ENCODE assay signal across 9 mouse cellular contexts in the genomic region with DNA sequence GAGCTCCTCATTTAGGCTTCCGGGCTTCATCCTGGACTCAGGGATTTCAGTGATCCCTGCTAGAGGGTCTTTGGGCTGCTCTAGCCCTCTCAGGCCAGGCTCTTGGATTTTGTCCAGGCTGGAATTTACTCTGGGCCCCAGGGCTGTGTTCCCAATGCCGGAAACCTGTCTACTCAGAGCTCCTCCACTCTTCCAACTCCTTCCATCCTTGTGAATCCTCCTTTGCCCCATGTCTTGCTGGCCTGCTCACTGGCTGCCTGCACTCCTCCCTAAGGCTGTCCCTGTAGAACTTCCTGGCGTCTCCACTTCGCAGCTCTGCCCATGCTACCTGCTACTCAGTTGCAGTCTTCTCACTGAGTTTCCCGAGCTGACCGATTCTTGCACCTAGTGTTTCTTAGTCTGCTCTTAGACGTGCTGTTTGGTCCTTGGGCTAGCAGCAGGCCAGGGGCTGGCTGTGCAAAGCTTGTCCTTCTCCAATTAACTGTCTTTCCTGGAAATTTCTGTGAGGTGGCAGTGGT. TPM values are rescaled to one million over a fixed set of nuclear protein-coding genes. Genes with fewer than 3 reads are reported as not detected.
DNase-seq lines count a peak whose midpoint lies in the region; ATAC-seq and TF ChIP-seq lines count a peak whose summit lies in the region.
"Had no signal": no experiment of that assay in that cellular context is flagged by ENCODE, and none has a peak within 500 bp of the region (broad histone marks: within the 10 kb centered on the region; RNA-seq: fewer than 3 reads in every experiment).

No protein-coding gene starts in this region.

- H3K27ac ChIP-seq in limb, embryonic 11.5 days (replicated peaks; ENCODE audit: low read depth, low read length) = no peak overlapping the region
- peak overlapping the region; percentile 83 for H3K27ac ChIP-seq in small intestine, adult 2 months (ENCODE audit: insufficient read depth, low read depth, low read length)

- no peak for ATAC-seq in limb, embryonic 11.5 days (ENCODE audit: insufficient number of reproducible peaks, low FRiP score, low TSS enrichment, low read depth)

- TF ChIP-seq CTCF in small intestine, adult 2 months (IDR thresholded peaks at IDR 0.05; ENCODE audit: extremely low read depth, insufficient read length, insufficient replicate concordance, low read depth, low read length) = peak; percentile 6; the same call in 1 of the 2 replicates

- peaks cover 18% of the 10 kb centered on the region for H3K4me1 ChIP-seq in limb, embryonic 11.5 days (ENCODE audit: control insufficient read depth, insufficient read depth, low read length)
- peaks cover 44% of the 10 kb centered on the region for H3K4me1 ChIP-seq in small intestine, adult 2 months (ENCODE audit: control insufficient read depth, insufficient read depth, insufficient read length, low read length)

- no peak for TF ChIP-seq POLR2A in small intestine, adult 2 months (IDR thresholded peaks at IDR 0.05; ENCODE audit: low read depth, low read length)

- DNase-seq in gastrocnemius, adult 18-20 months (ENCODE audit: low spot score) = peak; percentile 32
- no peak for DNase-seq in gastrocnemius, postnatal 10 days
- DNase-seq in thymus, postnatal 0 days (ENCODE audit: low spot score) = peak; percentile 9
- no peak for DNase-seq in thymus, postnatal 36 days
- DNase-seq in limb, embryonic 11.5 days (ENCODE audit: low spot score) = peak; percentile 25
- DNase-seq in right cerebral cortex, postnatal 4 days = no peak
- no peak for DNase-seq in left cerebral cortex, postnatal 36 days (ENCODE audit: low spot score in 2 of 2)

- 8% methylated on average over 7 of the region's 7 CpGs for WGBS in limb, embryonic 11.5 days
- WGBS in small intestine, adult 2 months = 0% methylated on average over 7 of the region's 7 CpGs

- H3K9me3 ChIP-seq in limb, embryonic 11.5 days (ENCODE audit: control insufficient read depth, low read length) = no peaks in the 10 kb centered on the region

- peak overlapping the region; percentile 75 for H3K9ac ChIP-seq in limb, embryonic 11.5 days (ENCODE audit: low read length)

- H3K27me3 ChIP-seq in limb, embryonic 11.5 days (ENCODE audit: control insufficient read depth, insufficient read depth, low read length) = no peaks in the 10 kb centered on the region
- no peaks in the 10 kb centered on the region for H3K27me3 ChIP-seq in small intestine, adult 2 months (ENCODE audit: control insufficient read depth, insufficient read depth, low read length)
- H3K27me3 ChIP-seq: Patski had no signal

- intact Hi-C loops in left cerebral cortex, postnatal 36 days (cut with DNase I) = no loop called here

- H3K36me3 ChIP-seq in limb, embryonic 11.5 days (ENCODE audit: control insufficient read depth, insufficient read depth, low read length) = no peaks in the 10 kb centered on the region
- no peaks in the 10 kb centered on the region for H3K36me3 ChIP-seq in small intestine, adult 2 months (ENCODE audit: control insufficient read depth, insufficient read depth, low read length)

- peak overlapping the region; percentile 76 for H3K4me2 ChIP-seq in limb, embryonic 11.5 days (ENCODE audit: low read depth, severe bottlenecking)

- peak overlapping the region; percentile 67 for H3K4me3 ChIP-seq in limb, embryonic 11.5 days (ENCODE audit: low read depth, low read length)
- H3K4me3 ChIP-seq in small intestine, adult 2 months (ENCODE audit: low read depth, low read length) = peak overlapping the region; percentile 86

RNA-seq across cellular contexts. Expression of a gene that starts 0.7 kb away (rescaled TPM):
- total RNA-seq in gastrocnemius, adult 18-20 months (2021) = 100 to 1,000 TPM; 105 to 173 TPM
- total RNA-seq in gastrocnemius, postnatal 10 days (2021) = 100 to 1,000 TPM; 106 to 115 TPM
- 70.5 and 73.5 TPM in 2 replicates for polyA plus RNA-seq in thymus, postnatal 0 days (2015; fragmentation: Nextera tagmentation; extraction: Ambion mirVana)
- polyA plus RNA-seq in limb, embryonic 11.5 days (2014; fragmentation: Nextera tagmentation; extraction: Ambion mirVana) = 66.4 and 78.5 TPM in 2 replicates
- polyA plus RNA-seq in small intestine, adult 2 months (2012; rRNA removed) = 71.6 and 98.9 TPM in 2 replicates
- total RNA-seq in left cerebral cortex, postnatal 36 days (2021) = 10 to 100 TPM; 13.2 to 13.3 TPM

RNA-seq across cellular contexts. Expression of a gene that starts 18.0 kb away (rescaled TPM):
- 10 to 100 TPM in 1 of 2 experiments, 1 to 10 TPM in 1; 8.2 to 10.3 TPM for total RNA-seq in gastrocnemius, adult 18-20 months (2021)
- total RNA-seq in gastrocnemius, postnatal 10 days (2021) = 10 to 100 TPM; 12.4 to 16.8 TPM
- polyA plus RNA-seq in thymus, postnatal 0 days (2015; fragmentation: Nextera tagmentation; extraction: Ambion mirVana) = 11.9 and 15.0 TPM in 2 replicates
- polyA plus RNA-seq in limb, embryonic 11.5 days (2014; fragmentation: Nextera tagmentation; extraction: Ambion mirVana) = 16.1 and 18.3 TPM in 2 replicates
- polyA plus RNA-seq in small intestine, adult 2 months (2012; rRNA removed) = 7.1 and 13.2 TPM in 2 replicates
- total RNA-seq in left cerebral cortex, postnatal 36 days (2021) = 10 to 100 TPM in 1 of 2 experiments, 1 to 10 TPM in 1; 8.0 to 10.8 TPM

RNA-seq across cellular contexts. Expression of a gene that starts 53.5 kb away (rescaled TPM):
- 10 to 100 TPM; 41.0 to 42.9 TPM for total RNA-seq in gastrocnemius, adult 18-20 months (2021)
- 10 to 100 TPM; 40.4 to 45.0 TPM for total RNA-seq in gastrocnemius, postnatal 10 days (2021)
- 46.0 and 52.0 TPM in 2 replicates for polyA plus RNA-seq in thymus, postnatal 0 days (2015; fragmentation: Nextera tagmentation; extraction: Ambion mirVana)
- 66.0 and 74.5 TPM in 2 replicates for polyA plus RNA-seq in limb, embryonic 11.5 days (2014; fragmentation: Nextera tagmentation; extraction: Ambion mirVana)
- polyA plus RNA-seq in small intestine, adult 2 months (2012; rRNA removed) = 35.6 and 55.5 TPM in 2 replicates
- 10 to 100 TPM; 28.3 to 28.4 TPM for total RNA-seq in left cerebral cortex, postnatal 36 days (2021)

Comparison
In these comparisons a context has a peak if more than half of its experiments do, and no peak if none do; other contexts are left out.
1. DNase-seq: peak in gastrocnemius, adult 18-20 months (single experiment), thymus, postnatal 0 days (single experiment) and limb, embryonic 11.5 days (single experiment); none in gastrocnemius, postnatal 10 days (single experiment), thymus, postnatal 36 days (0 of 2), right cerebral cortex, postnatal 4 days (single experiment) and left cerebral cortex, postnatal 36 days (0 of 2).
2. RNA of a gene that starts 0.7 kb away (total RNA-seq): 105 to 173 TPM in gastrocnemius, adult 18-20 months and 106 to 115 TPM in gastrocnemius, postnatal 10 days; 13.2 to 13.3 TPM in left cerebral cortex, postnatal 36 days; every median in the first group is over 4 times any median in the second.